Mouse (Mus musculus) lung, embryonic 14.5 days (tissue): ENCODE measurements at regions not wholly inside any gene's neighbourhood (a gene's known extent, or its start where the extent isn't known, plus 50 kb on each side); places are given as distances from the start of the nearest gene placed in this dataset.

Source experiments
- ATAC-seq: fragments of 200-750 bp; cut with Nextera tagmentation; 2 replicates; pipeline ENCODE4 v1.8.0; 2017; ENCODE audit warnings: mild to moderate bottlenecking, moderate TSS enrichment, moderate library complexity; ENCODE audit not compliant: insufficient read depth
- DNase-seq: peaks from one replicate; pipeline ENCODE4 v3.0.0-alpha.2; 2015
- H3K27ac ChIP-seq: fragments of 300-500 bp; sonication (generic); 2 replicates; pipeline ENCODE4 v1.5.1; 2014; ENCODE audit warnings: low read depth, mild to moderate bottlenecking, moderate library complexity
- H3K27me3 ChIP-seq: fragments of 300-500 bp; sonication (generic); 2 replicates; pipeline ENCODE4 v1.6.1; 2014; ENCODE audit warnings: low read length, control low read depth; ENCODE audit not compliant: insufficient read depth
- H3K36me3 ChIP-seq: fragments of 300-500 bp; sonication (generic); 2 replicates; pipeline ENCODE4 v1.6.1; 2014; ENCODE audit warnings: control low read depth; ENCODE audit not compliant: insufficient read depth
- H3K4me1 ChIP-seq: fragments of 300-500 bp; sonication (generic); 2 replicates; pipeline ENCODE4 v1.6.1; 2014; ENCODE audit warnings: antibody characterized with exemption, control low read depth; ENCODE audit not compliant: insufficient read depth
- H3K4me2 ChIP-seq: fragments of 300-500 bp; sonication (generic); 2 replicates; pipeline ENCODE4 v1.6.1; 2014; ENCODE audit warnings: mild to moderate bottlenecking
- H3K4me3 ChIP-seq: fragments of 300-500 bp; sonication (generic); 2 replicates; pipeline ENCODE4 v1.5.1; 2014; ENCODE audit warnings: low read depth, low read length
- H3K9ac ChIP-seq: fragments of 300-500 bp; sonication (generic); 2 replicates; pipeline ENCODE4 v1.6.1; 2014
- H3K9me3 ChIP-seq: fragments of 300-500 bp; sonication (generic); 2 replicates; pipeline ENCODE4 v1.6.1; 2016; ENCODE audit warnings: low read depth, low read length, control low read depth
- CTCF ChIP-seq: IDR thresholded peaks from 2 replicates; pipeline ENCODE4 v1.5.1; 2016; ENCODE audit warnings: antibody characterized with exemption, low read depth
- WGBS: fragments of 180-500 bp; shearing (Covaris S2); extraction: QIAGEN DNeasy Blood & Tissue Kit; methylation state at CpG from one replicate; pipeline ENCODE4 v1.1.7; 2014; 5-methylcytosine and 5-hydroxymethylcytosine counted together

GRCm38 (mm10) chr19:59669793-59670192 lies 211.6 kb downstream of the Emx2 start:
- H3K9ac ChIP-seq, result no peak overlapping the region
- TF ChIP-seq CTCF, result no peak
- no peak overlapping the region for H3K27ac ChIP-seq
- no peak overlapping the region for H3K4me3 ChIP-seq
- no peak overlapping the region for H3K4me2 ChIP-seq
- no peaks in the 10 kb centered on the region for H3K27me3 ChIP-seq
- ATAC-seq, result no peak
- no peaks in the 10 kb centered on the region for H3K4me1 ChIP-seq
- DNase-seq, result no peak
- no peaks in the 10 kb centered on the region for H3K36me3 ChIP-seq
- H3K9me3 ChIP-seq, result no peaks in the 10 kb centered on the region

GRCm38 (mm10) chr19:59673537-59673936 lies 215.4 kb downstream of the Emx2 start:
- H3K9me3 ChIP-seq, result no peaks in the 10 kb centered on the region
- H3K4me3 ChIP-seq, result no peak overlapping the region
- no peaks in the 10 kb centered on the region for H3K27me3 ChIP-seq
- no peak overlapping the region for H3K9ac ChIP-seq
- no peaks in the 10 kb centered on the region for H3K36me3 ChIP-seq
- no peak for DNase-seq
- no peaks in the 10 kb centered on the region for H3K4me1 ChIP-seq
- no peak overlapping the region for H3K27ac ChIP-seq
- no peak for ATAC-seq
- no peak for TF ChIP-seq CTCF
- H3K4me2 ChIP-seq, result no peak overlapping the region

- 84% methylated on average over 7 of the region's 7 CpGs for WGBS
- Histone ChIP-seq H3K4me2 (no peak overlapping the region), H3K4me1 (no peaks in the 10 kb centered on the region), H3K27ac (no peak overlapping the region), H3K27me3 (no peaks in the 10 kb centered on the region), H3K9me3 (no peaks in the 10 kb centered on the region), H3K36me3 (no peaks in the 10 kb centered on the region), H3K9ac (no peak overlapping the region), H3K4me3 (no peak overlapping the region)
- TF ChIP-seq CTCF, result no peak
- ATAC-seq (no peak), DNase-seq (no peak)
Measured at GRCm38 (mm10) chr19:59679191-59679590, 221.0 kb downstream of the Emx2 start.

GRCm38 (mm10) chr19:59680356-59680755 lies 222.2 kb downstream of the Emx2 start:
- H3K4me3 ChIP-seq, result no peak overlapping the region
- H3K27me3 ChIP-seq, result no peaks in the 10 kb centered on the region
- no peak for TF ChIP-seq CTCF
- no peaks in the 10 kb centered on the region for H3K36me3 ChIP-seq
- ATAC-seq, result no peak
- H3K9me3 ChIP-seq, result no peaks in the 10 kb centered on the region
- DNase-seq, result no peak
- H3K4me1 ChIP-seq, result no peaks in the 10 kb centered on the region
- no peak overlapping the region for H3K27ac ChIP-seq
- 73% methylated on average over 4 of the region's 4 CpGs for WGBS
- H3K4me2 ChIP-seq, result no peak overlapping the region
- no peak overlapping the region for H3K9ac ChIP-seq

GRCm38 (mm10) chr19:59684292-59684691 lies 226.1 kb downstream of the Emx2 start:
- no peak for TF ChIP-seq CTCF
- Histone ChIP-seq H3K9me3 (no peaks in the 10 kb centered on the region), H3K9ac (no peak overlapping the region), H3K4me3 (no peak overlapping the region), H3K4me2 (no peak overlapping the region), H3K36me3 (no peaks in the 10 kb centered on the region), H3K27me3 (no peaks in the 10 kb centered on the region), H3K4me1 (no peaks in the 10 kb centered on the region), H3K27ac (no peak overlapping the region)
- DNase-seq (no peak), ATAC-seq (no peak)
- WGBS, result 77% methylated on average over 7 of the region's 7 CpGs

- DNase-seq (peak; percentile 23), ATAC-seq (no peak)
- no peaks in the 10 kb centered on the region for H3K4me1 ChIP-seq
- H3K27me3 ChIP-seq, result no peaks in the 10 kb centered on the region
- H3K4me3 ChIP-seq, result no peak overlapping the region
- TF ChIP-seq CTCF, result no peak
- H3K9ac ChIP-seq, result no peak overlapping the region
- 64% methylated on average over 19 of the region's 19 CpGs for WGBS
- H3K9me3 ChIP-seq, result no peaks in the 10 kb centered on the region
- no peak overlapping the region for H3K27ac ChIP-seq
- no peaks in the 10 kb centered on the region for H3K36me3 ChIP-seq
- no peak overlapping the region for H3K4me2 ChIP-seq
Measured at GRCm38 (mm10) chr19:59685826-59686717, 227.9 kb downstream of the Emx2 start.

- DNase-seq (no peak), ATAC-seq (no peak)
- Histone ChIP-seq H3K9me3 (no peaks in the 10 kb centered on the region), H3K9ac (no peak overlapping the region), H3K4me1 (no peaks in the 10 kb centered on the region), H3K27me3 (no peaks in the 10 kb centered on the region), H3K4me3 (no peak overlapping the region), H3K4me2 (no peak overlapping the region), H3K27ac (no peak overlapping the region), H3K36me3 (no peaks in the 10 kb centered on the region)
- WGBS, result 73% methylated on average over 7 of the region's 7 CpGs
- TF ChIP-seq CTCF, result no peak
Measured at GRCm38 (mm10) chr19:59687206-59687605, 229.0 kb downstream of the Emx2 start.
